Mouse (Mus musculus) liver, adult (tissue): Measurements from ENCODE around the gene Gp9.
A peak's percentile ranks its signal among the peaks of the same experiment; 100 is the strongest.

Experiments used
- GATA4 ChIP-seq: IDR thresholded peaks from 2 replicates; pipeline ENCODE4 v1.6.1; 2014; ENCODE audit warnings: mild to moderate bottlenecking, low read length; ENCODE audit not compliant: insufficient replicate concordance

The Gp9 gene

GRCm38 (mm10) chr6:87809144-87809543 lies 31.3 kb downstream of the Gp9 start:
- no peak for TF ChIP-seq GATA4

- peak; percentile 78; the same call in 1 of the 2 replicates for TF ChIP-seq GATA4
These were observed 31.8 kb downstream of the Gp9 start for GRCm38 (mm10) chr6:87809651-87810161.

GRCm38 (mm10) chr6:87810311-87810710 lies 32.4 kb downstream of the Gp9 start:
- TF ChIP-seq GATA4 = no peak

- TF ChIP-seq GATA4 = 0 out of 2 replicates have a peak, but pooled peaks have one; percentile 45
These were observed 33.1 kb downstream of the Gp9 start for GRCm38 (mm10) chr6:87810713-87811669.

GRCm38 (mm10) chr6:87811675-87812338 lies 33.9 kb downstream of the Gp9 start, which contains the start of gene Rab43:
Gene Rab43 (minus strand): TSS chr6:87812164.
- no peak for TF ChIP-seq GATA4

- TF ChIP-seq GATA4 = no peak
These were observed 34.8 kb downstream of the Gp9 start for GRCm38 (mm10) chr6:87812656-87813055.

DNA sequence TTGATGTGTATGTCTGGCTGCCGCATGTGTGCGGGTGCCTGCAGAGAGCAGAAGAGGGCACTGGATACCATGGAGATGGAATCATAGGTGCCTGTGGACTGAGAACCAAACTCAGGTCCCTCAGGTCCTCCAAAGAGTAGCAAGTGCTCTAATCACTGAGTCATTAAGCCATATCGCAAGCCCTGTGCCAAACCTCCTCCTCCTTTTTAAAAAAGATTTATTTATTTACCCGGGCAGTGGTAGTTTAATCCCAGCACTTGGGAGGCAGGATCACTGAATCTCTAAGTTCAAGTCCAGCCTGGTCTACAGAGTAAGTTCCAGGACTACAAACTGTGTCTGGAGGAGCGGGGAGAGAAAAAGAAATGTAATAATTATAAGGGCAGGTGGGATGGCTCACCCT lies 36.6 kb downstream of the Gp9 start:
- no peak for TF ChIP-seq GATA4

- TF ChIP-seq GATA4 = no peak
These were observed 42.5 kb downstream of the Gp9 start for GRCm38 (mm10) chr6:87820366-87820765.
